In genomic region chr16:94788165-94788564, GRCm38 (mm10) we compare ENCODE assay signal across 7 mouse cellular contexts.
DNase-seq lines count a peak whose midpoint lies in the region; ATAC-seq and TF ChIP-seq lines count a peak whose summit lies in the region.

No protein-coding gene starts in this region.

- no peaks in the 10 kb centered on the region for H3K9me3 ChIP-seq in forebrain, embryonic 15.5 days

- peak; percentile 55; the same call in 1 of the 2 replicates for ATAC-seq in forebrain, embryonic 15.5 days (replicated peaks)

- no peak overlapping the region for H3ac ChIP-seq in C2C12 (ENCODE audit: control insufficient read depth, insufficient read length, low read depth)

- no peak overlapping the region for H3K4me3 ChIP-seq in C2C12 (ENCODE audit: insufficient read depth, poor library complexity, severe bottlenecking)
- no peak overlapping the region for H3K4me3 ChIP-seq in forebrain, embryonic 15.5 days
- H3K4me3 ChIP-seq in small intestine, adult 2 months (ENCODE audit: low read depth, low read length), result no peak overlapping the region

- 4% methylated on average over 16 of the region's 16 CpGs for WGBS in forebrain, embryonic 15.5 days
- 9% methylated on average over 16 of the region's 16 CpGs for WGBS in small intestine, adult 2 months

- no peaks in the 10 kb centered on the region for H3K36me3 ChIP-seq in C2C12 (ENCODE audit: control insufficient read depth, insufficient read depth)
- H3K36me3 ChIP-seq in forebrain, embryonic 15.5 days, result no peaks in the 10 kb centered on the region
- no peaks in the 10 kb centered on the region for H3K36me3 ChIP-seq in small intestine, adult 2 months (ENCODE audit: control insufficient read depth, insufficient read depth, low read length)

- no peak for TF ChIP-seq POLR2A in small intestine, adult 2 months (IDR thresholded peaks at IDR 0.05; ENCODE audit: low read depth, low read length)

- peak; percentile 24 for DNase-seq in 416B (ENCODE audit: low read depth)
- DNase-seq in cerebellum, adult 11-12 months, result peak; percentile 73
- peak; percentile 64 to 89 for DNase-seq in layer of hippocampus, adult 18-20 months (ENCODE audit: low spot score in 2 of 2)
- DNase-seq in lung, postnatal 14 days, result peak; percentile 61

- H3K79me2 ChIP-seq in C2C12 (ENCODE audit: control insufficient read depth, insufficient read depth), result no peaks in the 10 kb centered on the region

- H3K4me2 ChIP-seq in forebrain, embryonic 15.5 days (replicated peaks), result no peak overlapping the region

- H3K79me3 ChIP-seq in C2C12 (ENCODE audit: low read depth), result no peaks in the 10 kb centered on the region

- no peaks in the 10 kb centered on the region for H3K4me1 ChIP-seq in forebrain, embryonic 15.5 days
- no peaks in the 10 kb centered on the region for H3K4me1 ChIP-seq in small intestine, adult 2 months (ENCODE audit: control insufficient read depth, insufficient read depth, insufficient read length, low read length)

- no peak overlapping the region for H3K27ac ChIP-seq in forebrain, embryonic 15.5 days (replicated peaks)
- no peak overlapping the region for H3K27ac ChIP-seq in small intestine, adult 2 months (ENCODE audit: insufficient read depth, low read depth, low read length)

- H3K27me3 ChIP-seq in C2C12 (ENCODE audit: control insufficient read depth, insufficient read depth, insufficient read length), result peaks cover 22% of the 10 kb centered on the region
- H3K27me3 ChIP-seq in forebrain, embryonic 15.5 days, result no peaks in the 10 kb centered on the region
- no peaks in the 10 kb centered on the region for H3K27me3 ChIP-seq in small intestine, adult 2 months (ENCODE audit: control insufficient read depth, insufficient read depth, low read length)

- H3K9ac ChIP-seq in forebrain, embryonic 15.5 days (replicated peaks), result no peak overlapping the region

- TF ChIP-seq CTCF in C2C12 (IDR thresholded peaks at IDR 0.05; ENCODE audit: control insufficient read depth, insufficient read depth, insufficient read length), result peak; percentile 84
- TF ChIP-seq CTCF in small intestine, adult 2 months (IDR thresholded peaks at IDR 0.05; ENCODE audit: extremely low read depth, insufficient read length, insufficient replicate concordance, low read depth, low read length), result peak; percentile 85

TF ChIP-seq in C2C12, 6 proteins besides CTCF, POLR2A, EP300 and RAD21:
- TF ChIP-seq FOSL1 (IDR thresholded peaks at IDR 0.05; ENCODE audit: insufficient read depth, low read length, poor library complexity, severe bottlenecking) (no peak), USF1 (IDR thresholded peaks at IDR 0.05; ENCODE audit: low read depth) (no peak), MAX (IDR thresholded peaks at IDR 0.05) (no peak), CEBPB (IDR thresholded peaks at IDR 0.05; ENCODE audit: low read depth) (no peak), MYOD1 (IDR thresholded peaks at IDR 0.05; ENCODE audit: control insufficient read depth, insufficient read length, low read depth) (no peak), MYOG (IDR thresholded peaks at IDR 0.05; ENCODE audit: control insufficient read depth, extremely low read depth, insufficient read length) (no peak)

Comparison
In these comparisons a context has a peak if more than half of its experiments do, and no peak if none do; other contexts are left out.
1. DNase-seq: peak in every context shown above with its lines; median percentile 76 in layer of hippocampus, adult 18-20 months; 73 in cerebellum, adult 11-12 months; 61 in lung, postnatal 14 days; 24 in 416B.